Mouse (Mus musculus) forebrain, embryonic 16.5 days (tissue): ENCODE measurements around the gene Hist1h3e. TPM values are rescaled to one million over a fixed set of nuclear protein-coding genes. Genes with fewer than 3 reads are reported as not detected.
"Not testable (repeated sequence)": the region's sequence is repeated elsewhere in the genome, so short reads cannot be mapped to it uniquely, and the experiment has no call there.

Experiments
- ATAC-seq: fragments of 200-750 bp; cut with Nextera tagmentation; 2 replicates; pipeline ENCODE4 v1.8.0; 2017; ENCODE audit warnings: mild to moderate bottlenecking, moderate library complexity
- H3K27ac ChIP-seq: fragments of 300-500 bp; sonication (generic); 2 replicates; pipeline ENCODE4 v1.5.1; 2014; ENCODE audit warnings: low read length, control low read depth
- H3K27me3 ChIP-seq: fragments of 300-500 bp; sonication (generic); replicated peaks from 2 replicates; pipeline ENCODE4 v1.6.1; 2014; ENCODE audit warnings: low read length; ENCODE audit not compliant: control insufficient read depth, insufficient read depth
- H3K36me3 ChIP-seq: fragments of 300-500 bp; sonication (generic); 2 replicates; pipeline ENCODE4 v1.6.1; 2014; ENCODE audit not compliant: control insufficient read depth, insufficient read depth
- H3K4me1 ChIP-seq: fragments of 300-500 bp; sonication (generic); replicated peaks from 2 replicates; pipeline ENCODE4 v1.6.1; 2014; ENCODE audit warnings: low read length; ENCODE audit not compliant: control insufficient read depth, insufficient read depth
- H3K4me2 ChIP-seq: fragments of 300-500 bp; sonication (generic); 2 replicates; pipeline ENCODE4 v1.6.1; 2014; ENCODE audit warnings: mild to moderate bottlenecking, low read length, control low read depth
- H3K4me3 ChIP-seq: fragments of 300-500 bp; sonication (generic); replicated peaks from 2 replicates; pipeline ENCODE4 v1.5.1; 2014; ENCODE audit warnings: mild to moderate bottlenecking, low read length, control low read depth
- H3K9ac ChIP-seq: fragments of 300-500 bp; sonication (generic); replicated peaks from 2 replicates; pipeline ENCODE4 v1.6.1; 2014; ENCODE audit warnings: low read depth, low read length, control low read depth
- H3K9me3 ChIP-seq: fragments of 300-500 bp; sonication (generic); 2 replicates; pipeline ENCODE4 v1.6.1; 2016; ENCODE audit warnings: low read length; ENCODE audit not compliant: control insufficient read depth
- WGBS: fragments of 180-500 bp; shearing (Covaris S2); extraction: QIAGEN DNeasy Blood & Tissue Kit; methylation state at CpG from one replicate; pipeline ENCODE4 v1.1.7; 2014; 5-methylcytosine and 5-hydroxymethylcytosine counted together
- polyA plus RNA-seq: library from polyadenylated mRNA; unstranded; fragments of >200 nt; fragmentation: Nextera tagmentation; extraction: Ambion mirVana; gene quantifications from 2 replicates; pipeline ENCODE4 v1.2.1, GENCODE M21; 2015

The Hist1h3e gene
- polyA plus RNA-seq, 1 experiment from 2014 or later: 2.0 TPM

- H3K4me2 ChIP-seq: peak overlapping the region; percentile 75
- peaks cover 24% of the 10 kb centered on the region for H3K4me1 ChIP-seq
- not testable (repeated sequence) for H3K27me3 ChIP-seq, H3K9me3 ChIP-seq, ATAC-seq, H3K36me3 ChIP-seq
- peak overlapping the region; percentile 49 for H3K4me3 ChIP-seq
- H3K27ac ChIP-seq: peak overlapping the region; percentile 78
- H3K9ac ChIP-seq: peak overlapping the region; percentile 64
- WGBS: 0% methylated on average over 10 of the region's 40 CpGs
These were observed 13.7 kb upstream of the Hist1h3e start for GRCm38 (mm10) chr13:23575864-23576313.

- peaks cover 24% of the 10 kb centered on the region for H3K4me1 ChIP-seq
- ATAC-seq: peak; percentile 45
- H3K36me3 ChIP-seq: no peaks in the 10 kb centered on the region
- H3K27ac ChIP-seq: peak within 1 kb of the TSS; percentile 86
- no peaks in the 10 kb centered on the region for H3K27me3 ChIP-seq
- peak within 1 kb of the TSS; percentile 49 for H3K4me3 ChIP-seq
- peak within 1 kb of the TSS; percentile 64 for H3K9ac ChIP-seq
- H3K9me3 ChIP-seq: no peaks in the 10 kb centered on the region
- peak within 1 kb of the TSS; percentile 75 for H3K4me2 ChIP-seq
- WGBS: under 1% methylated on average over 14 of the region's 18 CpGs
These were observed 13.2 kb upstream of the Hist1h3e start, which contains the start of gene Hist1h3d for GRCm38 (mm10) chr13:23575271-23575851. Hist1h3d (plus strand) TSS chr13:23575763.

GRCm38 (mm10) chr13:23574546-23575170 is 12.5 kb upstream of the Hist1h3e start:
- H3K4me2 ChIP-seq: peak overlapping the region; percentile 57
- 2% methylated on average over 6 of the region's 39 CpGs for WGBS
- H3K9ac ChIP-seq, H3K9me3 ChIP-seq, H3K36me3 ChIP-seq, ATAC-seq, H3K27me3 ChIP-seq: not testable (repeated sequence)
- peak overlapping the region; percentile 86 for H3K27ac ChIP-seq
- peak overlapping the region; percentile 41 for H3K4me3 ChIP-seq
- H3K4me1 ChIP-seq: peaks cover 27% of the 10 kb centered on the region

- H3K4me3 ChIP-seq: peak within 1 kb of the TSS; percentile 41
- peak within 1 kb of the TSS; percentile 86 for H3K27ac ChIP-seq
- H3K4me1 ChIP-seq: peaks cover 27% of the 10 kb centered on the region
- not testable (repeated sequence) for H3K36me3 ChIP-seq, H3K27me3 ChIP-seq, H3K9me3 ChIP-seq
- under 1% methylated on average over 21 of the region's 42 CpGs for WGBS
- peak; percentile 90 for ATAC-seq
- peak within 1 kb of the TSS; percentile 42 for H3K9ac ChIP-seq
- H3K4me2 ChIP-seq: peak within 1 kb of the TSS; percentile 75
These were observed 11.8 kb upstream of the Hist1h3e start, which contains the start of the genes Hist1h2bf and Hist1h2ad for GRCm38 (mm10) chr13:23573898-23574524. Hist1h2bf (minus strand) TSS chr13:23574196. Hist1h2ad (plus strand) TSS chr13:23574381.

- Histone ChIP-seq H3K9ac (peak overlapping the region; percentile 42), H3K4me3 (peak overlapping the region; percentile 41), H3K27ac (peak overlapping the region; percentile 85), H3K4me2 (peak overlapping the region; percentile 53), H3K4me1 (peaks cover 27% of the 10 kb centered on the region)
- not testable (repeated sequence) for ATAC-seq, H3K9me3 ChIP-seq, H3K27me3 ChIP-seq, H3K36me3 ChIP-seq
- WGBS: 5% methylated on average over 18 of the region's 20 CpGs
These were observed 11.1 kb upstream of the Hist1h3e start for GRCm38 (mm10) chr13:23573034-23573897.

- Histone ChIP-seq H3K27ac (peak overlapping the region; percentile 96), H3K9ac (peak overlapping the region; percentile 68), H3K4me2 (peak overlapping the region; percentile 53), H3K4me1 (peaks cover 27% of the 10 kb centered on the region), H3K27me3 (no peaks in the 10 kb centered on the region), H3K36me3 (no peaks in the 10 kb centered on the region), H3K4me3 (peak overlapping the region; percentile 44), H3K9me3 (no peaks in the 10 kb centered on the region)
- 29% methylated on average over 2 of the region's 2 CpGs for WGBS
- ATAC-seq: no peak
These were observed 10.3 kb upstream of the Hist1h3e start for GRCm38 (mm10) chr13:23572218-23573033.

- peaks cover 20% of the 10 kb centered on the region for H3K4me1 ChIP-seq
- H3K36me3 ChIP-seq, H3K27me3 ChIP-seq, ATAC-seq, H3K9me3 ChIP-seq: not testable (repeated sequence)
- peak overlapping the region; percentile 44 for H3K4me3 ChIP-seq
- H3K27ac ChIP-seq: peak overlapping the region; percentile 96
- under 1% methylated on average over 10 of the region's 34 CpGs for WGBS
- peak overlapping the region; percentile 53 for H3K4me2 ChIP-seq
- H3K9ac ChIP-seq: peak overlapping the region; percentile 68
These were observed 9.5 kb upstream of the Hist1h3e start for GRCm38 (mm10) chr13:23571504-23572217.

GRCm38 (mm10) chr13:23571022-23571503 is 8.9 kb upstream of the Hist1h3e start, which contains the start of the genes Hist1h2ae and Hist1h2bg:
Hist1h2ae (minus strand) TSS chr13:23571220.
Hist1h2bg (plus strand) TSS chr13:23571396.
- Histone ChIP-seq H3K27me3 (no peaks in the 10 kb centered on the region), H3K4me1 (peaks cover 15% of the 10 kb centered on the region), H3K9me3 (no peaks in the 10 kb centered on the region), H3K4me2 (peak within 1 kb of the TSS; percentile 53), H3K9ac (peak within 1 kb of the TSS; percentile 68), H3K27ac (peak within 1 kb of the TSS; percentile 96), H3K4me3 (peak within 1 kb of the TSS; percentile 44), H3K36me3 (no peaks in the 10 kb centered on the region)
- ATAC-seq: peak; percentile 91
- WGBS: under 1% methylated on average over 18 of the region's 18 CpGs
